Mouse (Mus musculus) T-helper 17 cell (primary cell): ENCODE results near the gene Ldb1.

ENCODE experiments used
- in situ Hi-C, 2 experiments: fragments of 300-600 bp; cut with MboI, MseI; formaldehyde crosslinking; loops; 1 replicate in 1 of 2; 2 replicates in 1 of 2; pipeline ENCODE4 v1.15.1; 2025; ENCODE audit warnings: high pct_unique_total_duplicates in 2 of 2

The Ldb1 gene

DNA sequence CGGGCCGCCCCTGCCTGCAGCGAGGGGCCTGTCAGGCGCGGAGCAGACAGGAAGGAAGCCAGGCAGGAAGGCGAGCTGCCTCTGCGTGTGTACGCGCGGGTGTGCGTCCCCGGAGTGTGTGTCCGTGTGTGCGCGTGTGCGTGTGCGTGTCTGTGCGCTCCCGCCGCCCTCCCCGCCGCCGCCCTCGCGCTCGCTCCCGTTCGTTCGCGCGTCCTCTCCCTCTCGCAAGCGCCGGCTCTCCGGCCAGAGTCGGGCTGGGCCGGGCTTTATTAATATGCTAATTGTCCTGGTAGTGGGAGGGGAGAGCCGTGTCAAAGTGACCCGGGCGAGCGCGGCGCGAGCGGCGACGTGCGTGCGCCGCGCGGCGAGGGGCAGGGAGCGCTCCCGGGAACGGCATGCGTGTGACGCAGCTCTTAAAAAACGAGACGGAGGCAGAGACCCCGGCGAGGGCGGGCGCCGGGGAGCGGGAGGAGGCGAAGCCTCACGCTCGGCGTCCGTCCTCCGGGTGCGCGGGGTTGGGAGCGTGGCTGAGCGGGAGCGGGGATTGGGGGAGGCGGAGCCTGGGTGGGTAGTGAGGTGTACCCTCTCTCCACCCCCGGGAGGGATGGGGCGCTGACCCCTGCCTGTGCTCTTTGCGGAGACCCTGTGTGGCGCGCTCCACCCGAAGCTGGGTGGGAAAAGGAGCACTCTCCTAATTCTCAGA, at the start of gene Ldb1:
Gene Ldb1, minus strand, starts transcription at position 222 of the 703 bp plus-strand sequence.
- in situ Hi-C loops: loop anchor here (5.0 to 25.0 kb wide), 3 partner anchors 48 to 1783 kb away; partner anchors contain the start of gene Armh3 (in 1 of the 2)

DNA sequence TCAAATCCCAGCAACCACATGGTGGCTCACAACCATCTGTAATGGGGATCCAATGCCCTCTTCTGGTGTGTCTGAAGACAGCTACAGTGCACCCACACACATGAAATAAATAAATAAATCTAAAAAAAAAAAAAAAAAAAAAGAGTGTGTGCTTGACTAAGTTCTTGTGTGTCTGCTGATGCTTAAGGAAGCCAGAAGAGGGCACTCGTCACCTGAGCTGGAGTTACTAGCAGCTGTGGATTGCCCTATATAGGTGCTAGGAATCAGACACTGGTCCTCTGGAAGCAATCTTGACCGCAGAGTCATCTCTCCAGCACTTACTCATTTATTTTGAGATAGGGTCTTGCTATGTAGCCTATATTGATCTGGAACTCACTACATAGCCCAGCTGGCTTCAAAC, 49.1 kb upstream of the Ldb1 start:
- in situ Hi-C loops: no loop called here

DNA sequence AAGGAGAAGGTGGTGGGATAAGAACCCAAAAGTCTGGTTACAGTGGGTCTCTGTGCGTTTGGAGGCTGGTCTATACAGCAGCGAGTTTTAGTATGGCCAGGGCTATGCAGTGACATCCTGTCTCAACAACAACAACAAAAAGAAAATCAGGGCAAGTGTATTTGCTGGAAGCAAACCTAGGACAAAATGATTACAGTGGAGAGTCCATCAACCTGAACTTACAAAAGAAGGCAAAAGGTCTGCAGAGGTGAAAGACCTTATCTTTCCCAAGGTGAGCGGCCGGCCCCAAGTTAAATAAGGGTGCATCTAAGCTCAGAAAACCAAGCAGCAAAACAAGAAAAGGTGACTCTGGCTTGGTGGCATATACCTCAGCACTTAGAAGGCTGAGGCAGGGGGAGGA, 46.6 kb upstream of the Ldb1 start:
- in situ Hi-C loops: no loop called here

DNA sequence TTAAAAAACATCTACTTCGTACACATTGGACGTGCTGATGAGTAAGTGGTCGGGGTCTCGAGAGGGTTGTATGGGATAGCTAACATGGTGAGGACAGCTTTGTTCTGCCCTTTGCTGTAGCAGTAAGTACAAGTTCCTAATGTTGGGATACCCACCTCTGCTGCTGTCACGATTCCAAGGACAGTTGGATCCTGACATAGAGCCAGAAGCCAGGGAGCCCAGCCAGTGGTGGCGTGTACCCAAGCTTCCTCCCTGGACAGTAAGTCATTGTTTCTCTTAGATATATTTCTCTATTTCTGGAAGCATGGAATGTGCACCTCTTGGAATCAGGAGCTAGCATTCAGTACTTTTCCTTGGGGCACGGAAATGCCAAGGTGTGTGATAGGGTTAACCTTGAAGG, 42.9 kb upstream of the Ldb1 start:
- in situ Hi-C loops: loop anchor here in 1 of 2 experiments (5.0 kb wide), 1 partner anchor 56 kb away; no protein-coding TSS in a partner anchor

DNA sequence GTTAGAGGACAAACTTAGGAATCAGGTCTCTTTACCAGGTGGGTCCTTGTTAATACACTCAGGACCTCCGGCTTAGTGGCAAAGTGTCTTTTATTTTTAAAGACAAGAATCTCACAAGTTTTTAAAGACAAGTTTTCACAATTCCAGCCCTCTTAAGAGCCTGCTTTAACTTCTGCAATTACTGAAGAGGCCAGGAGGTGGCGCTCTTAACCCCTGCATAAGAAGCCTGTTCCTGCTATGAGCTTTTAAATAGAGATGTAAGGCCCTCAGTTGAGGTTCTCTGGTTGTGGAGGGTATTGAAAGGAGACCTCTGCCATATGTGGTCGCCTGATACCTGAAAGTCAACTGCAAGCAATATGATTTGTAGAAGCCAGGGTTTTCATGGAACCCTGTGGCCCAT, 41.3 kb upstream of the Ldb1 start:
- in situ Hi-C loops: loop anchor here in 1 of 2 experiments (5.0 kb wide), 1 partner anchor 54 kb away; no protein-coding TSS in a partner anchor

DNA sequence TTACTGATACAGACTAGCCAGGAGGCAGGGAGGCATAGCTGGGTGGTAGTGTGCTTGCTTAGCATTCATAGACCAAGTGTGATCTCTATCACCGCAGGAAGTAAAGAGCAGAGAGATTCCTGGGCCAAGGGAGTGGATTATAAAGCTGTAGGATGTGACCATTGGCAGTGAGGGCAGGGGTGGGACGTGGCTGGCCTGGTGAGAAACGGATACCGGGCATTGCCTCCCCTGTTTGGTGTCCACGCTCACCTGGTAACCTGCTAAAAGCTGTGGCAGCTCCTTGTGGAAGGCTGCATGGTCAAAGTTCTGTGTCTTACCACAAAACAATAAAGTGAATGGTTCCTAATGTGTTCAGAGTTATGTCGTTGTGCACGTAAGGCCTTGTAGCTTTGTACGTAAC, 40.2 kb upstream of the Ldb1 start:
- in situ Hi-C loops: loop anchor here in 1 of 2 experiments (5.0 kb wide), 1 partner anchor 53 kb away; no protein-coding TSS in a partner anchor

DNA sequence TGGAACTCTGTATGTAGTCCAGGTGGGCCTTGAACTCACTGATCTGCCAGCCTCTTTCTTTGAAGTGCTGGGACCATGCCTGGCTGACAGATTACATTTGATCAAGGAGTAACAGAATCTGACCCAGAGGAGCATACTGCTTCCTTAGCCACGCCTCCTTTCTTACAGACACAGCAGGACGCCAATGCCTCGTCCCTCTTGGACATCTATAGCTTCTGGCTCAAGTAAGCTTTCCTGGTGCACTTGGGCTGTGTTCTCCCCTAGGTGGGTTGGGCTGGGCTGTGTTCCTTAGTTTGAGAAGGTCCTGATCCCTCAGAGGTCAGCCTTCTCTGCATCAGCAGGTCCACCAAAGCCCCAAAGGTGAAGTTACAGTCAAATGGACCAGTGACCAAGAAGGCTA, 33.5 kb upstream of the Ldb1 start:
- in situ Hi-C loops: no loop called here

DNA sequence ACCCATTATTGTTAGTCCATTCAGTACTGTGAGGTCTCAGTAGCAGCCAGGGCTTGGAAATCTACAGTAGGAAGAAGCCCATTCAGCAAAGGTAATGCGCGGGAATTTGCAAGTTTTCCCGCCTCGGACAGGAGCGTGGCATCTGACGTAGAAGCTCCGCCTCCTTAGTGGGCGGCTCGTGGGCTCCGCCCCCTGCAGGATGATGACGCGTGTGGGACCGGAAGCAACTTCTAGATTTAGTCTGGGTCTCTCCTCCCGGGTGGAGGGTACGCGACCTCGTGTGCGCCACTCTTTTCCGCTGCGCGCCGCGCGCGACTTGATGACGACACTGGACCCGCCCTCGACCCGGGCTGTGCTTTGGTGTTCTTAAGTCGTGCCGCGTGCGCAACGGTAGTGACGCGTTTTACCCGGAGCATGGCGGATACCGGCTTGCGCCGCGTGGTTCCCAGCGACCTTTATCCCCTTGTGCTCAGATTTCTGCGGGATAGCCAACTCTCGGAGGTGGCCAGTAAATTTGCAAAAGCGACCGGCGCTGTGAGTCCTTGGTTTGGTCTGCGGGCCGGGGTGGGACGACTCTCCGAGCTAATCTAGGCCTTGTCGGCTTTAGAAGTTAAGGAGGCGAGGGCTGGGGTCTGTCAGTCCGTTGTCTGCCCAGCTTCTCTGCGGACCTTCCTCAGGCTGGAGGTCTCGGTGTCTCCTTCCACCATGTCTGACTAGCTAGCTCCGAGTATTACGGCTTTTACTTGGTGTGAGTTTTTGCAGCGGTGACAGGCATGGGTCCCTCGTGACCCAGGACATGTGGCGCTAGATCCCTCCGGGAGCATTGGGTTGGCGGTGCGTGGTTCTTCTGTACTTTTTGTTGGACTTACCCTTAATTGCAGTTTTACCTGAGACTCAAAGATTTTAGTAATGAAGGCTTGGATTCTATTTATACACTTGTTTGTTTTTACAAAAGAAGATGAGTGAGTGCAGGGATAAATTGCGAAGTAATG, 30.9 kb upstream of the Ldb1 start, which contains the start of gene Nolc1:
Gene Nolc1, plus strand, starts transcription at position 248 of the 992 bp plus-strand sequence.
- in situ Hi-C loops: no loop called here

DNA sequence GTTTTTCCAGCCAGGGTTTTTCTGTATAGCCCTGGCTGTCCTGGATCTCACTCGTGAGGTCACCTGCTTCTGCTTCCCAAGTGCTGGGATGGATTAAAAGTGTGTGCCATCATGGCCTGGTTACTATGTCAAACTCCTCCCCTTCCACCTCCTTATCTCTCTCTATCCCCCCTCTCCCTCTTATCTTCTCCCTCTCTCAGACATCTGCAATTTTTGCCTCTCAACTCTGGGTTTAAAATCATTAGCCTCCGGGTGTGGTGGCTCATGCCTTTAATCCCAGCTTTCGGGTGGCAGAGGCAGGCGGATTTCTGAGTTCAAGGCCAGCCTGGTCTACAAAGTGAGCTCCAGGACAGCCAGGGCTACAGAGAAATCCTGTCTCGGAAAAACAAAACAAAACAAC, 29.3 kb upstream of the Ldb1 start:
- in situ Hi-C loops: loop anchor here in 1 of 2 experiments (25.0 kb wide), 1 partner anchor 1787 kb away; the partner anchor contains the start of gene Scd2

DNA sequence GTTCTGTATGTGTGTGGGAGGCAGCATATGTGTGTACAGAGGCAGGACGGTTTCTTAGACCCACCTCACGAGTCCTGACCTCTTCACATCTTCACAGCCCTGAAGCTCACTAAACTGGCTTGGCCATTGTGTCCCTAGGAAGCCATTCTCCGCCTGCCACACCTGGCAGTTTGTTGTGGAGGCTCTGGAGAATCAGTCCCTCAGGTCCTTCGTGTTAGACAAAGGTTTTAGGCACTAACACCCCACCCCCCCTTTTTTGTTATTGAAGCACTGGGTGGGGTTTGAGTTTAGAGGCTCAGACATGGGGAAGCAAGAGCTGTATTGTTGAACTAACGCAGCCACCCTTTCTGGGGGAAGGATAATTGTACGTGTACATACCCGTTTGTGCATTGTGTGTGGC, 28.3 kb upstream of the Ldb1 start:
- in situ Hi-C loops: loop anchor here in 1 of 2 experiments (25.0 kb wide), 1 partner anchor 1786 kb away; the partner anchor contains the start of gene Scd2

DNA sequence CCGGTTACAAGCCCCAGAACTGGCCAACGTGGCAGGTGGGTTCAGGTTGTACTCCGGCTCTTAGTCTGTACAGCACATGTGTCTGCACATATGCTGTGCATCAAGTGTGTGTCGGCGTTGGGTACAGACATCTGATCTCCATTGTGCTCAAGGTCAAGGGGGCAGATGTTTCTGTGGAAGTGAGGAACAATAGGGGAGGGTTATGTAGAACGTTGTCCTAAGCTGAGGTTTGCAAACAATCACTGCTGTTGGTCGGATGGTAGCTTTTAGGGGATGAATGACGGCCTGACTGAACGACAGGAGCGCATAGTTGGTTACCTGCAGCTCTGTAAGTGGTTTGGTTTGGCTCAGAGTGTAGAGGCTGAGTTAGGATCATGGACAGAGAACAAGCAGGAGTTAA, 23.0 kb upstream of the Ldb1 start:
- in situ Hi-C loops: loop anchor here in 1 of 2 experiments (25.0 kb wide), 1 partner anchor 1781 kb away; the partner anchor contains the start of gene Scd2

DNA sequence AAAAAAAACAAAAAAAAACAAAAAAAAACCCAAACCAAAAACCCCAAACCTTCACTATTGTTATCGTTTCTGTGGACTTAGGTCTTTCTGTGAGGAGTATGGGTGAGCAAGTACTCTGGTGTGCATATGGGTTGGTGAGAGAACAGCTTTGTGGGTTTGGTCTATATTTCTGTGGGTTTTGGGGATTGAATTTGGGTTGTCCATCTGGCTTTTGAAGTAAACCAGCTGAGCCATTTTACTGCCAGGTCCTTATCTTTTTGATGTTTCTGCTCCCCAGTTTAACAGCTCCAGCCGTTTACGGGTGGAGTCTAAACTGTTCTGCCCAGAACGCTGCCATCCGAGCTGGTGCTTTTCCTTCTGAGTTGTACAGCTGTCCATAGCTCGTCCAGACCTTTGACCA, 15.8 kb upstream of the Ldb1 start:
- in situ Hi-C loops: loop anchor here in 1 of 2 experiments (25.0 kb wide), 1 partner anchor 1774 kb away; the partner anchor contains the start of gene Scd2

DNA sequence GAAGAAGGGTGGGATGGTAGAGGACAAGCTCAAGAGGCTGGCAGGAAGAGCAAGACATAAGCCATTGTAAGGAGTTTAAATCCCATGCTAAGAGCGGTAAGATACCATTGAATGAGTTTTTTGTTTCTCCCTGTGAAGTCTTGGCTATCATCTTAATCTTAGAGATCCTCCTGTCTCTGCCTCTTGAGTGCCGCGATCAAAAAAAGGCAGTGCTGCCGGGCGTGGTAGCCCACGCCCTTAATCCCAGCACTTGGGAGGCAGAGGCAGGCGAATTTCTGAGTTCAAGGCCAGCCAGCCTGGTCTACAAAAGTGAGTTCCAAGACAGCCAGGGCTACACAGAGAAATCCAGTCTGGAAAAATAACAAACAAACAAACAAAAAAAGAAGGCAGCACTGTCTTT, 13.5 kb upstream of the Ldb1 start:
- in situ Hi-C loops: loop anchor here in 1 of 2 experiments (25.0 kb wide), 1 partner anchor 1771 kb away; the partner anchor contains the start of gene Scd2

DNA sequence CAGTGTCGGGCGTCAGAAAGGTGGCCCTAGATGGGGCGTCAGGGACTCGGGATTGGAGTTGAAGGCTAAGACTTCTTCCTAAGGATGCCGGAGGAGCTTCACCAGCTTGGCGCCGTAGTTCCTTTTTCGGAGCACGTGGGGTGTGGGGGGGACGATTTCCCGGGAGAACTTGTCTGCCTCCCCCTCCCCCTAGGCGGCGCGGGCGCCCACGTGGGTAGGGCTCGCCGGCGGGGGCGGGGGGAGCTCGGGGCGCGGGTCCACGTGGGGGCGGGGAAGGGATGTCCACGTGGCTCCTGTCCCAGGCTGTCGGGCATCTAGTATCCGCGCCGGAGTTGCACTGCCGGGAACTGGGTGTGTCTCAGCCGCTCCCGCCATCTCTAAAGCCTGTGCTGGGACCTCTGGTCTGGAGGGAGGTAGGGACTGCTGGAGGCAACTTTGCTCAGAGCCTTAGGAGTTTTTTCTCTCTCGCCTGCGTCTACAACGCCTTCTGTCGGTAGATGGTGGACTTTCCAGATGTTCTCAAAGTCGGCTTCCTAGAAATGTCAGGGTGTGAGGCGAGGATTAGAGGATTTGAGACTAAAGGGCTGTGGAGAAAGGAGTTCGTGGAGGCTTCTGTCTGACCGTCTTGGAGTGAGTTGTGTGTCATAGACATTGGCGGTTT, 12.1 kb upstream of the Ldb1 start:
- in situ Hi-C loops: loop anchor here in 1 of 2 experiments (25.0 kb wide), 1 partner anchor 1770 kb away; the partner anchor contains the start of gene Scd2

DNA sequence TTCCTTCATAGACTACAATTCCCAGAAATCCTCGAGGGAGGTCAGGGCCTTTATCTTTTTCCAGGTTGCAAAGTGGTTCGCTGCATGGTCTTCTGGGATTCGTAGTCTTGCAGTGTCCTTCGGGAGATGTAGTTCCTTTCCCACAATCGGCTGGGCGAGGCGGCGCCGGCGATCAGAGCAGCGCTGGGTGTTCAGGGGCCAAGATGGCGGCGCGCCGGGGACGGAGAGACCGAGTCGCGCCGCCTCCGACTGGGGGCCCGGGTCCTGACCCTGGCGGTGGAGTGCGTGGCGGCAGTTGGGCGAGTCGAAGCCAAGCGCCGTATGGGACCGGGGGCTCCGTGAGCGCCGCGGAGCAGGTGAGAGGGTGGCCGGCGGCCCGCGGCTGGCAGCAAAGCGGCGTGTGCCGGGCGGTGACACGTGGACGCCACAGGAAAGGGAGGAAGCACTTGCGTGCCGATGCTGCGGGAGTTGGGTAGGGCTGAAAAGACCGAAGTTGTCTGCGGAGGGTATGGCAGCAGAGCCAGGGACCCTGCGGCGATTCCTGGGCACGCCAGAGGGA, 11.5 kb upstream of the Ldb1 start:
- in situ Hi-C loops: loop anchor here in 1 of 2 experiments (25.0 kb wide), 1 partner anchor 1769 kb away; the partner anchor contains the start of gene Scd2

DNA sequence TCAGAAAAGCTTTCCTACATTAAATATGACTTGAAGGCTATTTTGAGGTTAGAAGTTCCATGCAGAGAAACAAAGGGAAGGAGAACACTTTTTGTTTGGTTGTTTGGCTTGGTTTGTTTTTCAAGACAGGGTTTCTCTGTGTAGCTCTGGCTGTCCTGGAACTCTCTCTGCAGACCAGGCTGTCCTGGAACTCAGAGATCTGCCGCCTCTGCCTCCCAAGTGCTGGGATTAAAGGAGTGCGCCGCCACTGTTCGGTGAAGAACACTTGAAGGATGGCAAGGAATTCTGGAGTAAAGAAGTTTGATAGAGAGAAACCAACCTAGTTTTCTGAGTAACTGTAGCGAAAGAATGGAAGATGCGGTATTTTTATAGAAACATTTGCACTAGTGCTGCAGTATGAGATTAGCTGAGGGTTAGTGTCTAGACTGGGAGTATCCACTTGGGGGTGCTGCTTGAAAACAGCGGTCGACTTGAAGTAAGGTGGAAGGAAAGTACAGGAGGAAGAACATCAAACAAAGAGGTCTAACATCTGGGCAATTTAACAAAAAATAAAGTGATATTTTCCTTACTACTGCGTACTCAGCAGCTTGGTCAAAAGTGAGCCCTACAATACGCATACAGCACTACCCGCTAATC, 10.9 kb upstream of the Ldb1 start:
- in situ Hi-C loops: loop anchor here in 1 of 2 experiments (25.0 kb wide), 1 partner anchor 1769 kb away; the partner anchor contains the start of gene Scd2

DNA sequence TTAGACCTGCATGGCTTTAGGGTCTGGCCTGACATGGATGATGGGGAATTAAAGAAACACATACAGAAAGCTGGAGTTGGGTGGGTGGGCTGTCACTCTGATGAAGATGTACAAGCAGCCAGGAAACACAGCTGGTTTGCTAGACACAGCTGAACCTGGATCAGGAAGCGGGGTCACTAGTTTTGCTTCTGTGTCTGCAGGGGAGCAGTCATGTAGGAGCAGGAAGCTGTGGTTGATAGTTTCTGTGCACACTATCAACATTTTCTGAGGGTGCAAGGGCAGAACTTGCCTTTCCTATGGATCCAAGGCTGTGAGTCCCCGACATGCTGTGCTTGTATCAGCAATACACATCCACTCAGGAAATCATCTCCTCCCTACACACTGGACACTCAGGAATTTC, 5.4 kb upstream of the Ldb1 start:
- in situ Hi-C loops: loop anchor here in 1 of 2 experiments (5.0 to 25.0 kb wide), 2 partner anchors 1038 to 1763 kb away; partner anchors contain the start of genes Lzts2 and Scd2

DNA sequence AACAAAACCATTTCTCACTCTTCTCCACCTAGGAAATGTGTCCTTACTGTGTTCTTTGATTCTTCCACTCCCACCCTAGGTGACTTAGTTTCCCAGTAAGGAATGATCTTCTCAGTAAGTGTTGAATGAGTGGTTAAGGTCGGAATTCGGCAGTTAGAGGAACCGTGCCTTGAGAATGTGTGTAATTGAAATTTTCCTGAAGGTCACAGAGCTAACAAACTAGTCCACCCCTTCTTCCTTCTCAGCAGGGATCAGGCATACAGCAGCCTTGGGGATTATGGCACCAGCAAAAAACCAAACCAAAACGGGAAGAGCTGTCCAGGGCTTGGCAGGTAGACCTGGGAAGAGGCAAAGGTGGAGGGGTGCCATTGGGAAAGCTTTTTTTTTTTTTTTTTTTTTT, 4.1 kb upstream of the Ldb1 start:
- in situ Hi-C loops: loop anchor here in 1 of 2 experiments (10.0 to 25.0 kb wide), 2 partner anchors 64 to 1787 kb away; no protein-coding TSS in a partner anchor

DNA sequence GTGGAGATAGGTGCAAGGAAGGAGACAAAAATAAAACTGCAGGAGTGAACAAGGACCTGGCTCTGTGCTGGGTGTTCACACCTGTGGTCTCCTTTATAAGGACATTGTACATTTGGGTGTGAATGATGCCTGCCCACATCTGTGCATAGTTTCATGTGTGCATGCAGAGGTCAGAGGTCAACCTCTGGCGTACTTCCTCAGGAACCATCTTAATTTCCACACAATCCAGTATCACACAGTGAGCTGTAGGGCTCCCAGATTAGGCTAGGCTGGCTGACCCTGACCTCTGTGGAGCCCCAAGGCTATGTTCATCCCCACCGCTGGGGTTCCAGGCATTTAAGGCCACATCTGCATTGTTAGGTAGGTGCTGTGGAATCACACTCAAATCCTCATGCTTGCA, 2.4 kb upstream of the Ldb1 start:
- in situ Hi-C loops: loop anchor here in 1 of 2 experiments (10.0 to 25.0 kb wide), 2 partner anchors 63 to 1785 kb away; no protein-coding TSS in a partner anchor
